Mouse (Mus musculus) liver, embryonic 15.5 days (tissue): ENCODE measurements at regions not wholly inside any gene's neighbourhood (a gene's known extent, or its start where the extent isn't known, plus 50 kb on each side); places are given as distances from the start of the nearest gene placed in this dataset.

ENCODE experiments used
- ATAC-seq: fragments of 200-750 bp; cut with Nextera tagmentation; 2 replicates; pipeline ENCODE4 v1.8.0; 2017; ENCODE audit warnings: moderate number of reproducible peaks, mild to moderate bottlenecking, moderate library complexity; ENCODE audit not compliant: insufficient read depth
- H3K27ac ChIP-seq: fragments of 300-500 bp; sonication (generic); replicated peaks from 2 replicates; pipeline ENCODE4 v1.5.1; 2015; ENCODE audit warnings: mild to moderate bottlenecking, inconsistent platforms
- H3K27me3 ChIP-seq: fragments of 300-500 bp; sonication (generic); 2 replicates; pipeline ENCODE4 v1.6.1; 2015; ENCODE audit warnings: mild to moderate bottlenecking, inconsistent platforms
- H3K36me3 ChIP-seq: fragments of 300-500 bp; sonication (generic); replicated peaks from 2 replicates; pipeline ENCODE4 v1.6.1; 2015; ENCODE audit warnings: moderate library complexity, mild to moderate bottlenecking, inconsistent platforms
- H3K4me1 ChIP-seq: fragments of 300-500 bp; sonication (generic); replicated peaks from 2 replicates; pipeline ENCODE4 v1.6.1; 2015; ENCODE audit warnings: inconsistent platforms
- H3K4me2 ChIP-seq: fragments of 300-500 bp; sonication (generic); 2 replicates; pipeline ENCODE4 v1.6.1; 2015; ENCODE audit warnings: moderate library complexity, mild to moderate bottlenecking, inconsistent platforms
- H3K4me3 ChIP-seq: fragments of 300-500 bp; sonication (generic); replicated peaks from 2 replicates; pipeline ENCODE4 v1.5.1; 2015; ENCODE audit warnings: mild to moderate bottlenecking, inconsistent platforms
- H3K9ac ChIP-seq: fragments of 300-500 bp; sonication (generic); 2 replicates; pipeline ENCODE4 v1.6.1; 2015; ENCODE audit warnings: moderate library complexity, mild to moderate bottlenecking, inconsistent platforms
- H3K9me3 ChIP-seq: fragments of 300-500 bp; sonication (generic); replicated peaks from 2 replicates; pipeline ENCODE4 v1.6.1; 2016; ENCODE audit warnings: inconsistent platforms
- WGBS: fragments of 180-500 bp; shearing (Covaris S2); methylation state at CpG from one replicate; pipeline ENCODE4 v1.1.7; 2015; ENCODE audit warnings: mixed read lengths; ENCODE audit not compliant: insufficient replicate concordance; 5-methylcytosine and 5-hydroxymethylcytosine counted together

- no peaks in the 10 kb centered on the region for H3K4me1 ChIP-seq
- no peak overlapping the region for H3K9ac ChIP-seq
- H3K27ac ChIP-seq, result no peak overlapping the region
- H3K4me3 ChIP-seq, result no peak overlapping the region
- WGBS, result 58% methylated on average over 6 of the region's 6 CpGs
- H3K9me3 ChIP-seq, result no peaks in the 10 kb centered on the region
- ATAC-seq, result no peak
- no peak overlapping the region for H3K4me2 ChIP-seq
- no peaks in the 10 kb centered on the region for H3K36me3 ChIP-seq
- peaks cover 10% of the 10 kb centered on the region; the same call in 1 of the 2 replicates for H3K27me3 ChIP-seq
Observed at GRCm38 (mm10) chr14:25370306-25371020, 88.5 kb upstream of the Zmiz1 start.

GRCm38 (mm10) chr14:25371021-25371400 lies 88.0 kb upstream of the Zmiz1 start:
- Histone ChIP-seq H3K4me2 (no peak overlapping the region), H3K36me3 (no peaks in the 10 kb centered on the region), H3K9ac (no peak overlapping the region), H3K27me3 (peaks cover 15% of the 10 kb centered on the region; the same call in 1 of the 2 replicates), H3K4me3 (no peak overlapping the region), H3K9me3 (no peaks in the 10 kb centered on the region), H3K4me1 (no peaks in the 10 kb centered on the region), H3K27ac (no peak overlapping the region)
- ATAC-seq, result no peak
- WGBS, result 50% methylated on average over 5 of the region's 5 CpGs

DNA sequence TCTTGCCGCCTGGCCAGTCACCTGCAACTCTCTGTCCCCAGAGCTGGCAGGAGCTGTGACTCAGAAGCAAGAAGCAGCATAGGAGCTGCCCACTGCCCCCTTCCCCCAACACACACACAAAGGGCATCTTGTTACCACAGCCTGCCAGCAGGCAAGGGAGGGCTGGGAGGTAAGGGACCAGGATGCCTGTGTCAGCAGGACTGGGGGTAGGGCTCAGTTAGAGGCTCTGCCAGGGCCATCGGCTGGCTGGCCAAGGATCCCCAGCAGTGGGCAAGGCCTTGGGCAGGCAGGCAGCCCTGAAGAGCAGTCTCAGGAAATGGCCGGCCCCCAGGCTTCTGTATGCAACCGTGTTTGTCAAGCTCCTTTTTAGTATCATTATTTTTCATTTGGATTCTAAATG lies 87.3 kb upstream of the Zmiz1 start:
- no peak overlapping the region for H3K4me2 ChIP-seq
- ATAC-seq, result no peak
- peaks cover 21% of the 10 kb centered on the region for H3K27me3 ChIP-seq
- WGBS, result 43% methylated on average over 4 of the region's 4 CpGs
- no peaks in the 10 kb centered on the region for H3K9me3 ChIP-seq
- no peak overlapping the region for H3K9ac ChIP-seq
- H3K4me1 ChIP-seq, result no peaks in the 10 kb centered on the region
- no peak overlapping the region for H3K27ac ChIP-seq
- H3K4me3 ChIP-seq, result no peak overlapping the region
- H3K36me3 ChIP-seq, result no peaks in the 10 kb centered on the region

- H3K4me3 ChIP-seq, result no peak overlapping the region
- no peak overlapping the region for H3K27ac ChIP-seq
- no peak overlapping the region for H3K4me2 ChIP-seq
- no peaks in the 10 kb centered on the region for H3K36me3 ChIP-seq
- peaks cover 8% of the 10 kb centered on the region for H3K4me1 ChIP-seq
- H3K9ac ChIP-seq, result no peak overlapping the region
- peaks cover 30% of the 10 kb centered on the region for H3K27me3 ChIP-seq
- no peaks in the 10 kb centered on the region for H3K9me3 ChIP-seq
- 41% methylated on average over 4 of the region's 4 CpGs for WGBS
- no peak for ATAC-seq
Observed at GRCm38 (mm10) chr14:25372581-25372980, 86.4 kb upstream of the Zmiz1 start.

- Histone ChIP-seq H3K36me3 (no peaks in the 10 kb centered on the region), H3K4me1 (peaks cover 11% of the 10 kb centered on the region), H3K9me3 (no peaks in the 10 kb centered on the region), H3K4me2 (no peak overlapping the region), H3K27me3 (peaks cover 36% of the 10 kb centered on the region), H3K9ac (no peak overlapping the region), H3K27ac (no peak overlapping the region), H3K4me3 (no peak overlapping the region)
- 78% methylated on average over 4 of the region's 4 CpGs for WGBS
- ATAC-seq, result no peak
Observed at GRCm38 (mm10) chr14:25373167-25373566, 85.8 kb upstream of the Zmiz1 start.

DNA sequence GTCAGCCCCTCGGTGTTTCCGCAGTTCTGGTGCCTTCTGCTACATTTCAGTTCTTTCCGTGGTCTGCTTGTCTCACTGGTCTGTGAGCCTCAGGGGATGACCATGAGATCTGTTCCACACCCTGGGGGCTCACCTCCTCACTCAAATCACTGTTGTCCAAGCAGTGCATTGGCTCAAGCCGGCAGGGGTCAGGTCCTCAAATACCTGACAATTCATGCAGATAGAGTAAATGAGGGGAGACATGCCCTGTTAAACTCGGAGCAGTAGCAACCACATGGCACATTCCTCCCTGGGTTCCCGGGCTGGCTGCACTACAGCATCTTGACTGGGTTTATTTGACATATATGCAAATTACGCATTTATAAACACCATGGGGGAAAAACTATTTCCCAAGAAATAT lies 84.0 kb upstream of the Zmiz1 start:
- Histone ChIP-seq H3K4me2 (no peak overlapping the region), H3K27me3 (peaks cover 53% of the 10 kb centered on the region), H3K4me1 (peaks cover 18% of the 10 kb centered on the region), H3K4me3 (no peak overlapping the region), H3K36me3 (no peaks in the 10 kb centered on the region), H3K9me3 (no peaks in the 10 kb centered on the region), H3K9ac (no peak overlapping the region), H3K27ac (no peak overlapping the region)
- WGBS, result 63% methylated on average over 7 of the region's 7 CpGs
- no peak for ATAC-seq

GRCm38 (mm10) chr14:25377091-25377490 lies 81.9 kb upstream of the Zmiz1 start:
- H3K27ac ChIP-seq, result no peak overlapping the region
- ATAC-seq, result no peak

GRCm38 (mm10) chr14:25377554-25377899 lies 81.5 kb upstream of the Zmiz1 start:
- H3K27ac ChIP-seq, result peak overlapping the region; percentile 75
- peak; percentile 32; the same call in 1 of the 2 replicates for ATAC-seq

More at GRCm38 (mm10) chr14:25377091-25377490, 81.9 kb upstream of the Zmiz1 start:
- Histone ChIP-seq H3K4me3 (no peak overlapping the region), H3K9me3 (no peaks in the 10 kb centered on the region), H3K36me3 (no peaks in the 10 kb centered on the region), H3K4me2 (no peak overlapping the region), H3K9ac (no peak overlapping the region), H3K4me1 (peaks cover 18% of the 10 kb centered on the region), H3K27me3 (peaks cover 62% of the 10 kb centered on the region)
- WGBS, result 34% methylated on average over 2 of the region's 2 CpGs

GRCm38 (mm10) chr14:25377900-25378716 lies 80.9 kb upstream of the Zmiz1 start:
- Histone ChIP-seq H3K27ac (peak overlapping the region; percentile 75), H3K4me2 (peak overlapping the region; percentile 66), H3K9me3 (no peaks in the 10 kb centered on the region), H3K27me3 (peaks cover 62% of the 10 kb centered on the region), H3K4me1 (peaks cover 18% of the 10 kb centered on the region), H3K36me3 (no peaks in the 10 kb centered on the region), H3K4me3 (peak overlapping the region; percentile 50), H3K9ac (no peak overlapping the region; the same call in 1 of the 2 replicates)
- ATAC-seq, result peak; percentile 71
- WGBS, result under 1% methylated on average over 54 of the region's 54 CpGs

More at GRCm38 (mm10) chr14:25377554-25377899, 81.5 kb upstream of the Zmiz1 start:
- peaks cover 62% of the 10 kb centered on the region for H3K27me3 ChIP-seq
- WGBS, result 9% methylated on average over 8 of the region's 8 CpGs
- H3K36me3 ChIP-seq, result no peaks in the 10 kb centered on the region
- peak overlapping the region; percentile 50 for H3K4me3 ChIP-seq
- no peak overlapping the region for H3K9ac ChIP-seq
- peak overlapping the region; percentile 66 for H3K4me2 ChIP-seq
- H3K9me3 ChIP-seq, result no peaks in the 10 kb centered on the region
- H3K4me1 ChIP-seq, result peaks cover 18% of the 10 kb centered on the region

DNA sequence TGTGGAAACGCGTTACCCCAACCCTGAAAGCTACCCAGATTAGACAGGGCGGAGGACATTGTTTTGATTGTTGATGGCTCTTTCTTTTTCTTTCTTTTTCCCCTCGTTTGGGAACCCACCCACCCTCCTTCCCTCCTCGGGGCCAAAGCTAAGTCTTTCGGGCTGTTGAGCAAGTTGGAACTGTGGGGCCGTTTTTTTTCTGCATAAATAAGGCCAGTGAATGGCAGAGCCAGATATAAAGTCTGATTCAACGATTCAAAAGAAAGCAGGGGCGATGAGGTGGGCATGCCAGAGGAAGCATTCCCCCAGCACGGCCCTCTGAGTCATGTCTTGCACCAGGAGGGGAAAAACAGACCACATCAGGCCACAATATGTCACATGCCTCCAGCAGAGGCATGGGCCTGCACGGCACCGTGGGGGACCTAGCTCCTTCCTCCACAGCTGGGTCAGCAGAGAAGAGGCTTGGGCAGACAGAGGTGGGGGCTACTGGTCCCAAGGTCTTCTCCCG lies 80.2 kb upstream of the Zmiz1 start:
- Histone ChIP-seq H3K9me3 (no peaks in the 10 kb centered on the region), H3K4me3 (peak overlapping the region; percentile 50), H3K4me2 (peak overlapping the region; percentile 66), H3K36me3 (no peaks in the 10 kb centered on the region), H3K9ac (no peak overlapping the region), H3K27ac (peak overlapping the region; percentile 75; the same call in 1 of the 2 replicates), H3K27me3 (peaks cover 62% of the 10 kb centered on the region), H3K4me1 (peaks cover 18% of the 10 kb centered on the region)
- 8% methylated on average over 13 of the region's 13 CpGs for WGBS
- no peak for ATAC-seq

DNA sequence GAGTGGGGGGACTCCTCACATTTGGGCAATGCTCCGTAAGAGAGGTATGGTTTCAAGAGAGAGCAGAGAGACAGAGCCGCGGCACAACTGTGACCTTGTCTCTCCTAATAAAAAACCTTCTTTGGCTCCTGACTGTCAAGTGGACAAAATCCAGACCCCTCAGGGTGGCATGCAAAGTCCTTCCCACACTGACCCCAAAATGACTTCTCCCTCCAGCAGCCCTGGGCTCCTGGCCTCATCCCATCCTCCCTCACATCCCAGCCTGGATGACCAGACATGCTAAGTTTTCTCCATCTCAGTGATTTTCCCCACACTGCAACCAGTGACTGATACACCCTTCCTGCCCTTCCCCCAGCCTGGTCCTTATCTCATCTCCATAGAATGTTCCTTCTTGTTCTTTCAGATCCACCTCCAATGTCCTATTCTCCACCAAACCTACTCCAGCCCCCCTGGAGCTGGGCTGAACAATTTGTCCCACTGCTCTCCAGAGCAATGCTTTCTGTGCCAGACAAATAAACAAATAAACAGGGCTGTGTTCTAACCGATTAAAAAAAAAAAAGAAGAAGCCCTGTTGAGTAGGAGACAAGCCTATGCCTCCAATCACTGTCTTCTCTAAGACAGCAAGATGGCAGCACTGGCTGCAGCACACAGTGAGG lies 75.7 kb upstream of the Zmiz1 start:
- ATAC-seq, result no peak
- WGBS, result 39% methylated on average over 4 of the region's 4 CpGs
- Histone ChIP-seq H3K27ac (no peak overlapping the region), H3K9me3 (no peaks in the 10 kb centered on the region), H3K4me1 (peaks cover 7% of the 10 kb centered on the region; the same call in 1 of the 2 replicates), H3K36me3 (no peaks in the 10 kb centered on the region), H3K27me3 (peaks cover 51% of the 10 kb centered on the region), H3K4me3 (no peak overlapping the region), H3K9ac (no peak overlapping the region), H3K4me2 (no peak overlapping the region)
